Mouse (Mus musculus) kidney, embryonic 16.5 days (tissue): Measurements from ENCODE around the gene Mrps17. TPM values are rescaled to one million over a fixed set of nuclear protein-coding genes. Genes with fewer than 3 reads are reported as not detected.
A peak's percentile ranks its signal among the peaks of the same experiment; 100 is the strongest.

ENCODE experiments used
- ATAC-seq: fragments of 200-750 bp; cut with Nextera tagmentation; 2 replicates; pipeline ENCODE4 v1.8.0; 2017; ENCODE audit warnings: moderate TSS enrichment; ENCODE audit not compliant: low FRiP score, low TSS enrichment
- H3K27ac ChIP-seq: fragments of 300-500 bp; sonication (generic); 2 replicates; pipeline ENCODE4 v1.5.1; 2014; ENCODE audit warnings: low read length
- H3K27me3 ChIP-seq: fragments of 300-500 bp; sonication (generic); 2 replicates; pipeline ENCODE4 v1.6.1; 2014; ENCODE audit warnings: low read length, control low read depth, mixed read lengths; ENCODE audit not compliant: insufficient read depth
- H3K36me3 ChIP-seq: fragments of 300-500 bp; sonication (generic); 2 replicates; pipeline ENCODE4 v1.6.1; 2014; ENCODE audit warnings: low read length, control low read depth, mixed read lengths; ENCODE audit not compliant: insufficient read depth
- H3K4me1 ChIP-seq: fragments of 300-500 bp; sonication (generic); 2 replicates; pipeline ENCODE4 v1.6.1; 2014; ENCODE audit warnings: low read length, control low read depth, mixed read lengths; ENCODE audit not compliant: insufficient read depth
- H3K4me2 ChIP-seq: fragments of 300-500 bp; sonication (generic); replicated peaks from 2 replicates; pipeline ENCODE4 v1.6.1; 2014; ENCODE audit warnings: low read depth, low read length
- H3K4me3 ChIP-seq: fragments of 300-500 bp; sonication (generic); 2 replicates; pipeline ENCODE4 v1.5.1; 2014; ENCODE audit warnings: mild to moderate bottlenecking, low read length
- H3K9ac ChIP-seq: fragments of 300-500 bp; sonication (generic); replicated peaks from 2 replicates; pipeline ENCODE4 v1.6.1; 2014; ENCODE audit warnings: low read length
- H3K9me3 ChIP-seq: fragments of 300-500 bp; sonication (generic); 2 replicates; pipeline ENCODE4 v1.6.1; 2016; ENCODE audit warnings: low read length, control low read depth
- WGBS: fragments of 180-500 bp; shearing (Covaris S2); extraction: QIAGEN DNeasy Blood & Tissue Kit; methylation state at CpG from one replicate; pipeline ENCODE4 v1.1.7; 2014; 5-methylcytosine and 5-hydroxymethylcytosine counted together
- polyA plus RNA-seq: library from polyadenylated mRNA; unstranded; fragments of >200 nt; fragmentation: Nextera tagmentation; extraction: Ambion mirVana; gene quantifications from 2 replicates; pipeline ENCODE4 v1.2.1, GENCODE M21; 2015

Mrps17 gene
- polyA plus RNA-seq, 1 experiment from 2014 or later: 203 TPM

GRCm38 (mm10) chr5:129701706-129702105, 13.6 kb upstream of the Mrps17 start:
- Histone ChIP-seq H3K4me1 (no peaks in the 10 kb centered on the region), H3K27me3 (peaks cover 4% of the 10 kb centered on the region; the same call in 1 of the 2 replicates), H3K36me3 (no peaks in the 10 kb centered on the region), H3K27ac (no peak overlapping the region), H3K4me3 (no peak overlapping the region), H3K9me3 (no peaks in the 10 kb centered on the region), H3K9ac (no peak overlapping the region), H3K4me2 (no peak overlapping the region)
- no peak for ATAC-seq
- WGBS: 88% methylated on average over 1 of the region's 1 CpGs

GRCm38 (mm10) chr5:129703368-129703767, 11.9 kb upstream of the Mrps17 start:
- no peak overlapping the region for H3K4me3 ChIP-seq
- H3K4me2 ChIP-seq: no peak overlapping the region

GRCm38 (mm10) chr5:129708412-129708811, 6.9 kb upstream of the Mrps17 start, which contains the start of gene Sept14:
Gene Sept14 (minus strand): TSS chr5:129708512.
- Histone ChIP-seq H3K27me3 (no peaks in the 10 kb centered on the region), H3K36me3 (no peaks in the 10 kb centered on the region), H3K4me3 (no peak within 1 kb of the TSS), H3K9ac (no peak within 1 kb of the TSS), H3K4me1 (no peaks in the 10 kb centered on the region), H3K9me3 (no peaks in the 10 kb centered on the region), H3K4me2 (no peak within 1 kb of the TSS), H3K27ac (no peak within 1 kb of the TSS)
- no peak for ATAC-seq
- WGBS: 74% methylated on average over 2 of the region's 2 CpGs

More at GRCm38 (mm10) chr5:129703368-129703767, 11.9 kb upstream of the Mrps17 start:
- Histone ChIP-seq H3K36me3 (no peaks in the 10 kb centered on the region), H3K27ac (no peak overlapping the region), H3K9me3 (no peaks in the 10 kb centered on the region), H3K9ac (no peak overlapping the region), H3K4me1 (no peaks in the 10 kb centered on the region), H3K27me3 (peaks cover 4% of the 10 kb centered on the region; the same call in 1 of the 2 replicates)
- no peak for ATAC-seq

- H3K27ac ChIP-seq: no peak overlapping the region
- peaks cover 31% of the 10 kb centered on the region for H3K36me3 ChIP-seq
- H3K9ac ChIP-seq: no peak overlapping the region
- no peaks in the 10 kb centered on the region for H3K9me3 ChIP-seq
- no peak for ATAC-seq
- H3K4me2 ChIP-seq: no peak overlapping the region
- no peaks in the 10 kb centered on the region for H3K27me3 ChIP-seq
- no peak overlapping the region for H3K4me3 ChIP-seq
- WGBS: 71% methylated on average over 9 of the region's 9 CpGs
- H3K4me1 ChIP-seq: peaks cover 12% of the 10 kb centered on the region
These were observed 1.7 kb downstream of the Mrps17 start for GRCm38 (mm10) chr5:129717016-129717415.

GRCm38 (mm10) chr5:129720176-129720575, 4.9 kb downstream of the Mrps17 start:
- Histone ChIP-seq H3K36me3 (peaks cover 31% of the 10 kb centered on the region), H3K9me3 (no peaks in the 10 kb centered on the region), H3K4me1 (peaks cover 17% of the 10 kb centered on the region), H3K4me2 (no peak overlapping the region), H3K27ac (no peak overlapping the region), H3K27me3 (no peaks in the 10 kb centered on the region), H3K9ac (no peak overlapping the region), H3K4me3 (no peak overlapping the region)
- WGBS: 81% methylated on average over 3 of the region's 3 CpGs
- ATAC-seq: no peak

GRCm38 (mm10) chr5:129724268-129724667, 9.0 kb downstream of the Mrps17 start:
- Histone ChIP-seq H3K27ac (peak overlapping the region; percentile 98), H3K4me2 (peak overlapping the region; percentile 60), H3K36me3 (peaks cover 10% of the 10 kb centered on the region), H3K9ac (peak overlapping the region; percentile 98), H3K9me3 (no peaks in the 10 kb centered on the region), H3K4me3 (peak overlapping the region; percentile 79), H3K4me1 (peaks cover 25% of the 10 kb centered on the region), H3K27me3 (no peaks in the 10 kb centered on the region)
- no peak for ATAC-seq
- 52% methylated on average over 4 of the region's 4 CpGs for WGBS

- Histone ChIP-seq H3K4me2 (peak within 1 kb of the TSS; percentile 60), H3K9ac (peak within 1 kb of the TSS; percentile 98), H3K36me3 (peaks cover 1% of the 10 kb centered on the region; the same call in 1 of the 2 replicates), H3K9me3 (no peaks in the 10 kb centered on the region), H3K27ac (peak within 1 kb of the TSS; percentile 98), H3K27me3 (no peaks in the 10 kb centered on the region), H3K4me3 (peak within 1 kb of the TSS; percentile 79), H3K4me1 (peaks cover 34% of the 10 kb centered on the region)
- ATAC-seq: peak; percentile 95
- under 1% methylated on average over 74 of the region's 93 CpGs for WGBS
These were observed 9.8 kb downstream of the Mrps17 start, which contains the start of gene Nipsnap2 for GRCm38 (mm10) chr5:129724834-129725773. Gene Nipsnap2 (plus strand): TSS chr5:129725063.

GRCm38 (mm10) chr5:129725774-129726392, 10.6 kb downstream of the Mrps17 start:
- H3K4me3 ChIP-seq: peak overlapping the region; percentile 79
- peak overlapping the region; percentile 98 for H3K27ac ChIP-seq
- no peak for ATAC-seq
- no peaks in the 10 kb centered on the region for H3K27me3 ChIP-seq
- peaks cover 41% of the 10 kb centered on the region for H3K4me1 ChIP-seq
- H3K4me2 ChIP-seq: peak overlapping the region; percentile 60
- WGBS: 17% methylated on average over 7 of the region's 7 CpGs
- no peaks in the 10 kb centered on the region for H3K9me3 ChIP-seq
- H3K36me3 ChIP-seq: no peaks in the 10 kb centered on the region
- peak overlapping the region; percentile 98 for H3K9ac ChIP-seq

GRCm38 (mm10) chr5:129726784-129727183, 11.5 kb downstream of the Mrps17 start:
- Histone ChIP-seq H3K9ac (peak overlapping the region; percentile 32), H3K27me3 (no peaks in the 10 kb centered on the region), H3K27ac (no peak overlapping the region), H3K4me3 (peak overlapping the region; percentile 79), H3K36me3 (no peaks in the 10 kb centered on the region), H3K4me1 (peaks cover 39% of the 10 kb centered on the region), H3K9me3 (no peaks in the 10 kb centered on the region), H3K4me2 (peak overlapping the region; percentile 60; the same call in 1 of the 2 replicates)
- WGBS: 69% methylated on average over 3 of the region's 3 CpGs
- no peak for ATAC-seq
